Mouse (Mus musculus) brain, embryonic 14.5 days (tissue): ENCODE data around the gene ccdc198.

Experiments used
- CTCF ChIP-seq: fragments of 200-500 bp; IDR thresholded peaks from 2 replicates; pipeline ENCODE4 v1.5.1; 2012; ENCODE audit warnings: inconsistent platforms, mild to moderate bottlenecking, moderate library complexity, borderline replicate concordance; ENCODE audit not compliant: insufficient read depth, insufficient read length; ENCODE audit errors: extremely low read depth
- POLR2A ChIP-seq: fragments of 200-500 bp; IDR thresholded peaks from 2 replicates; pipeline ENCODE4 v1.6.1; 2012; ENCODE audit warnings: mild to moderate bottlenecking, inconsistent platforms, borderline replicate concordance; ENCODE audit not compliant: poor library complexity, insufficient read depth, insufficient read length, severe bottlenecking; ENCODE audit errors: extremely low read depth

DNA sequence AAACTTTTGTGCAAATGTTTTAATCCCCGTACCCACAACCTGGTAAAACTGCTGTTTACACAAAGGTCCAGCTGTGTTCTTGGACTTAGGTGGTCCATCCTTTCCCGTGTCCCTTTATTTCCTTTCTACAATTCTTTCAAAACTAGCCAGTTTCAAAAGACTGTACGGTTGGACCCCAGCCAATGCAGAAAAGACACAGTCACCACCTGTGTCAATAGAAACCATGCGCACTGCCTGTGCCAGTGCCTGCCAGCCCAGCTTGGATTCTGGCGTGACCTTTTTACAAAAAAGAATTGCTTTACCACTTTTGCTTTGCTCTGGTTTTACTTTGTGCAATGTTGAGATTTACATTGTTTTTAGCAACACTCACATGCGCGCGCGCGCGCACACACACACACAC, 18.3 kb downstream of the ccdc198 start:
- TF ChIP-seq CTCF = no peak
- no peak for TF ChIP-seq POLR2A
